In genomic region chr1:182489803-182490452, GRCm38 (mm10) we compare ENCODE assay signal across 8 mouse cellular contexts. TPM values are rescaled to one million over a fixed set of nuclear protein-coding genes. Genes with fewer than 3 reads are reported as not detected.
DNase-seq lines count a peak whose midpoint lies in the region; ATAC-seq and TF ChIP-seq lines count a peak whose summit lies in the region.

No protein-coding gene starts in this region.

- 11% methylated on average over 21 of the region's 21 CpGs for WGBS in forebrain, embryonic 11.5 days
- WGBS in heart, embryonic 15.5 days: 9% methylated on average over 21 of the region's 21 CpGs
- WGBS in liver, embryonic 13.5 days (ENCODE audit: insufficient replicate concordance): 7% methylated on average over 21 of the region's 21 CpGs
- 9% methylated on average over 21 of the region's 21 CpGs for WGBS in stomach, embryonic 15.5 days

- H3K27me3 ChIP-seq in E14TG2a.4 (ENCODE audit: insufficient read depth, low read length): peaks cover 54% of the 10 kb centered on the region
- no peaks in the 10 kb centered on the region for H3K27me3 ChIP-seq in forebrain, embryonic 11.5 days (ENCODE audit: control insufficient read depth, insufficient read depth, low read length)
- no peaks in the 10 kb centered on the region for H3K27me3 ChIP-seq in heart, embryonic 15.5 days
- H3K27me3 ChIP-seq in liver, embryonic 13.5 days: no peaks in the 10 kb centered on the region
- H3K27me3 ChIP-seq in stomach, embryonic 15.5 days (replicated peaks): no peaks in the 10 kb centered on the region

- no peaks in the 10 kb centered on the region for H3K36me3 ChIP-seq in E14TG2a.4 (ENCODE audit: insufficient read depth, low read length)
- H3K36me3 ChIP-seq in forebrain, embryonic 11.5 days (ENCODE audit: control insufficient read depth, insufficient read depth, low read length): no peaks in the 10 kb centered on the region; the same call in 1 of the 2 replicates
- peaks cover 50% of the 10 kb centered on the region for H3K36me3 ChIP-seq in heart, embryonic 15.5 days
- peaks cover 11% of the 10 kb centered on the region; the same call in 1 of the 2 replicates for H3K36me3 ChIP-seq in liver, embryonic 13.5 days
- peaks cover 41% of the 10 kb centered on the region for H3K36me3 ChIP-seq in stomach, embryonic 15.5 days

- no peak overlapping the region; the same call in 1 of the 2 replicates for H3K9ac ChIP-seq in forebrain, embryonic 11.5 days (ENCODE audit: low read length)
- no peak overlapping the region for H3K9ac ChIP-seq in heart, embryonic 15.5 days
- H3K9ac ChIP-seq in liver, embryonic 13.5 days: no peak overlapping the region
- H3K9ac ChIP-seq in stomach, embryonic 15.5 days: no peak overlapping the region

- H3K4me3 ChIP-seq in E14TG2a.4 (replicated peaks; ENCODE audit: low read length): peak overlapping the region; percentile 50
- peak overlapping the region; percentile 10; the same call in 1 of the 2 replicates for H3K4me3 ChIP-seq in forebrain, embryonic 11.5 days (ENCODE audit: low read depth, low read length)
- H3K4me3 ChIP-seq in heart, embryonic 15.5 days: peak overlapping the region; percentile 25
- no peak overlapping the region; the same call in 1 of the 2 replicates for H3K4me3 ChIP-seq in liver, embryonic 13.5 days (replicated peaks)
- H3K4me3 ChIP-seq in stomach, embryonic 15.5 days (replicated peaks): peak overlapping the region; percentile 21

- peak overlapping the region; percentile 52 for H3K4me2 ChIP-seq in forebrain, embryonic 11.5 days (ENCODE audit: low read depth, low read length, severe bottlenecking)
- H3K4me2 ChIP-seq in heart, embryonic 15.5 days: peak overlapping the region; percentile 50
- peak overlapping the region; percentile 44 for H3K4me2 ChIP-seq in liver, embryonic 13.5 days
- H3K4me2 ChIP-seq in stomach, embryonic 15.5 days: peak overlapping the region; percentile 50

- H3K9me3 ChIP-seq in E14TG2a.4 (ENCODE audit: low read length): no peaks in the 10 kb centered on the region
- no peaks in the 10 kb centered on the region for H3K9me3 ChIP-seq in forebrain, embryonic 11.5 days (ENCODE audit: control insufficient read depth, low read length)
- H3K9me3 ChIP-seq in heart, embryonic 15.5 days (replicated peaks): no peaks in the 10 kb centered on the region
- H3K9me3 ChIP-seq in liver, embryonic 13.5 days (replicated peaks): no peaks in the 10 kb centered on the region
- no peaks in the 10 kb centered on the region for H3K9me3 ChIP-seq in stomach, embryonic 15.5 days

- DNase-seq in c-Kit-positive CD71-positive TER-119-negative erythroid progenitor cells, embryonic 14.5 days (ENCODE audit: low read depth): peak; percentile 65
- peak; percentile 94 for DNase-seq in forebrain, embryonic 11.5 days (ENCODE audit: low spot score)
- DNase-seq in kidney, postnatal 14 days: peak; percentile 96
- DNase-seq in liver, embryonic 13.5 days: peak; percentile 73
- DNase-seq in neural tube, embryonic 10.5 days (ENCODE audit: extremely low spot score, low spot score): peak; percentile 88

- no peak; the same call in 1 of the 2 replicates for TF ChIP-seq CTCF in E14TG2a.4 (conservative IDR thresholded peaks at IDR 0.05; ENCODE audit: low read length)

- no peak overlapping the region for H3K27ac ChIP-seq in forebrain, embryonic 11.5 days (ENCODE audit: low read depth, low read length)
- peak overlapping the region; percentile 72 for H3K27ac ChIP-seq in heart, embryonic 15.5 days
- H3K27ac ChIP-seq in liver, embryonic 13.5 days: no peak overlapping the region
- H3K27ac ChIP-seq in stomach, embryonic 15.5 days: peak overlapping the region; percentile 17

- H3K4me1 ChIP-seq in E14TG2a.4 (replicated peaks; ENCODE audit: low read depth, low read length): peaks cover 46% of the 10 kb centered on the region
- H3K4me1 ChIP-seq in forebrain, embryonic 11.5 days (replicated peaks; ENCODE audit: control insufficient read depth, insufficient read depth, low read length): no peaks in the 10 kb centered on the region
- peaks cover 17% of the 10 kb centered on the region for H3K4me1 ChIP-seq in heart, embryonic 15.5 days (replicated peaks)
- H3K4me1 ChIP-seq in liver, embryonic 13.5 days (replicated peaks): peaks cover 16% of the 10 kb centered on the region
- H3K4me1 ChIP-seq in stomach, embryonic 15.5 days: peaks cover 9% of the 10 kb centered on the region

- peak; percentile 93 for ATAC-seq in forebrain, embryonic 11.5 days (replicated peaks; ENCODE audit: low FRiP score)
- ATAC-seq in heart, embryonic 15.5 days (replicated peaks; ENCODE audit: insufficient number of reproducible peaks, insufficient read depth, low FRiP score, low read depth): peak; percentile 89
- ATAC-seq in liver, embryonic 13.5 days (ENCODE audit: low read depth): peak; percentile 90
- peak; percentile 91 for ATAC-seq in stomach, embryonic 15.5 days (ENCODE audit: insufficient read depth, low FRiP score, low read depth)

RNA-seq across cellular contexts. Expression of gene Capn2, which starts 27.5 kb away (rescaled TPM):
- 90.8 and 91.6 TPM in 2 replicates for polyA plus RNA-seq in forebrain, embryonic 11.5 days (2014; fragmentation: Nextera tagmentation; extraction: Ambion mirVana)
- 84.9 and 94.3 TPM in 2 replicates for polyA plus RNA-seq in heart, embryonic 15.5 days (2015; fragmentation: Nextera tagmentation; extraction: Ambion mirVana)
- 22.2 and 25.2 TPM in 2 replicates for polyA plus RNA-seq in liver, embryonic 13.5 days (2015; fragmentation: Nextera tagmentation; extraction: Ambion mirVana)
- polyA plus RNA-seq in stomach, embryonic 15.5 days (2015; fragmentation: Nextera tagmentation; extraction: Ambion mirVana): 107 and 108 TPM in 2 replicates

Comparison
In these comparisons a context has a peak if more than half of its experiments do, and no peak if none do; other contexts are left out.
1. H3K27ac ChIP-seq: peak in heart, embryonic 15.5 days (single experiment) and stomach, embryonic 15.5 days (single experiment); none in forebrain, embryonic 11.5 days (single experiment) and liver, embryonic 13.5 days (single experiment).
2. Peak in every context shown above with its lines, with median percentiles within 50 percentile points of each other: DNase-seq, ATAC-seq and H3K4me2 ChIP-seq.